Mouse (Mus musculus) spleen, adult 2 months (tissue): ENCODE results near the gene Cpt1b. TPM values are rescaled to one million over a fixed set of nuclear protein-coding genes. Genes with fewer than 3 reads are reported as not detected.

Experiments used
- DNase-seq, 2 experiments: peaks; one replicate each; pipeline versions ENCODE4 v3.0.0 to v3.0.0-alpha.2; 2012 to 2021; ENCODE audit warnings: low spot score in 2 of 2, low read depth in 1 of 2
- H3K27ac ChIP-seq: fragments of 200-500 bp; 2 replicates; pipeline ENCODE4 v1.5.1; 2012; ENCODE audit warnings: low read length, inconsistent platforms; ENCODE audit not compliant: insufficient read depth
- H3K27me3 ChIP-seq: fragments of 200-500 bp; 2 replicates; pipeline ENCODE4 v1.6.1; 2012; ENCODE audit warnings: mild to moderate bottlenecking, moderate library complexity, low read length, inconsistent platforms; ENCODE audit not compliant: control insufficient read depth, insufficient read depth
- H3K36me3 ChIP-seq: fragments of 200-500 bp; 2 replicates; pipeline ENCODE4 v1.6.1; 2012; ENCODE audit warnings: mild to moderate bottlenecking, low read length, inconsistent platforms; ENCODE audit not compliant: control insufficient read depth, insufficient read depth
- H3K4me1 ChIP-seq: fragments of 200-500 bp; 2 replicates; pipeline ENCODE4 v1.6.1; 2011; ENCODE audit warnings: inconsistent platforms; ENCODE audit not compliant: control insufficient read depth, insufficient read depth, insufficient read length
- H3K4me3 ChIP-seq: fragments of 200-500 bp; 2 replicates; pipeline ENCODE4 v1.5.1; 2011; ENCODE audit warnings: mild to moderate bottlenecking, inconsistent platforms; ENCODE audit not compliant: insufficient read depth, insufficient read length; ENCODE audit errors: extremely low read depth
- CTCF ChIP-seq: fragments of 200-500 bp; IDR thresholded peaks from 2 replicates; pipeline ENCODE4 v1.5.1; 2011; ENCODE audit warnings: mild to moderate bottlenecking, inconsistent platforms; ENCODE audit not compliant: insufficient read depth, insufficient read length, insufficient replicate concordance; ENCODE audit errors: extremely low read depth
- POLR2A ChIP-seq: fragments of 200-500 bp; IDR thresholded peaks from 2 replicates; pipeline ENCODE4 v1.6.1; 2011; ENCODE audit warnings: low read depth, low read length, inconsistent platforms
- WGBS: fragments of 180-500 bp; shearing (Covaris S2); methylation state at CpG from one replicate; pipeline ENCODE4 v1.1.7; 2018; 5-methylcytosine and 5-hydroxymethylcytosine counted together
- polyA plus RNA-seq: library from polyadenylated mRNA; depleted of rRNA; stranded (reverse); fragments of >200 nt; gene quantifications from 2 replicates; pipeline ENCODE4 v1.2.3, GENCODE M21; 2012

The Cpt1b gene
- polyA plus RNA-seq, 1 experiment, result 1.7 TPM

DNA sequence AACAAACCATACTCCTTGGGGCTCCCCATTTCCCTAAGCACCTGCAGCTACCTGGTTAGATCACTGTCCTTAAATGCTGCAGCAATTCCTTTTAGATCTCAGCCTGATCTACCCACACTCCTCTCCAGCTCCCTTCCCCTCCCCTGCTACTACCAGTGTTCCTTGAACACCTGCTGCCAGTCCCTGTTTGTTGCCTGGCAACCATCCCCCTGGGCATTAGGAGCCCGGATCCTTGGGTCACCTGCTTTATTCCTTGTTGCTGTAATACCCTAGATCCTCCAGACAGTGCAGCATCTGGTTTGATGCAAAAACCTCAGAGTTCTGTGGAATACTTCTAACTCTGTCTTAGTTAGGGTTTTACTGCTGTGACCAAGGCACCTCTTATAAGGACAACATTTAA, 39.4 kb upstream of the Cpt1b start:
- H3K36me3 ChIP-seq, result no peaks in the 10 kb centered on the region
- DNase-seq, result no peak
- 0 out of 2 replicates have a peak, but pooled peaks cover 1% of the 10 kb centered on the region for H3K27me3 ChIP-seq
- no peak overlapping the region for H3K4me3 ChIP-seq
- 33% methylated on average over 1 of the region's 1 CpGs for WGBS
- no peak overlapping the region for H3K27ac ChIP-seq
- TF ChIP-seq POLR2A (no peak), CTCF (no peak)
- no peaks in the 10 kb centered on the region for H3K4me1 ChIP-seq

DNA sequence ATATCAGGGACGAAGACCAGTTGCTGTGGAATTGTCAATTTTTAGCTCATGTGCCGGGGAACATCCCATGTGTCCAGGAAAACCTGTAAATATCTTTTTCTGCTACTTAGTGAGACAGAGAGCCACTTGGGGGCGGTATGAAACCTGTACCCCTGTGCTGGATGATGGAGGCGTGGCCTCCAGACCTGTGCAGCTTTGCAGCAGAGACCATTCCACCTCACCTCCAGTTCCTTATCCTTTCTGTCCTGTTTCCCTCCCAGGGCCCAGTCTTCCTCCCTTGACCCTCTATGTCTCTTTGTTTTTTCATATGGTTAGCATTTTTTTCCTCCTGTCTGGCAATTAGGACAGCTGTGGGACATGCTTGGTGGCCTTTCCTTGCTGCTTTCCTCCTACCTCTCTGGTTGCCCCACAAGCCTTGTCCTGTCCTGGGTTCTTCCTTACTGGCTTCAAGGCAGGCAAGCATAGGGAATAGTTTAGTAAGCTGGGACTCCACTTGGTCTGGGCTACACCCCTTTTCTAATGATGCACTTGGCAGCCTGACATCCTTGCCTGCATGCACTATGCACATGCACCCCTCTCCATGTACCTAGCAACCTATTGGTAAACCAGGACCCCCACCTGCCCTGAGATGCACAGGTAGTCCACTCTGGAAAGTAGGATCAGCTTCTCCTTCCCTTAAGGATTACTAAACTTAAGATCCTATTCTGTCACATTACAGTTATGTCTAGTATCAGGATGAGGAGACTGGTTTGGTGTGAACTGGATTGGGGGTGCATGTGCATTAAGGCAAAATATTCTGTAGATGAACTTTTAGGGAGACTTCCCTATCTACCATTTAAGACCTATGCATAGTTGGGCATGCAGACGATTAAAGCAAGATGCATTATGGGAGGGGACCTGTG, 37.9 kb upstream of the Cpt1b start:
- no peak for DNase-seq
- TF ChIP-seq CTCF, result no peak
- TF ChIP-seq POLR2A, result no peak
- 41% methylated on average over 5 of the region's 5 CpGs for WGBS
- peaks cover 5% of the 10 kb centered on the region; the same call in 1 of the 2 replicates for H3K4me1 ChIP-seq
- no peak overlapping the region for H3K27ac ChIP-seq
- H3K36me3 ChIP-seq, result no peaks in the 10 kb centered on the region
- H3K27me3 ChIP-seq, result 0 out of 2 replicates have a peak, but pooled peaks cover 1% of the 10 kb centered on the region
- no peak overlapping the region for H3K4me3 ChIP-seq

GRCm38 (mm10) chr15:89462176-89462575, 36.5 kb upstream of the Cpt1b start:
- TF ChIP-seq CTCF, result no peak
- TF ChIP-seq POLR2A, result no peak
- 80% methylated on average over 7 of the region's 7 CpGs for WGBS
- Histone ChIP-seq H3K4me3 (no peak overlapping the region), H3K27me3 (0 out of 2 replicates have a peak, but pooled peaks cover 1% of the 10 kb centered on the region), H3K36me3 (no peaks in the 10 kb centered on the region), H3K27ac (no peak overlapping the region), H3K4me1 (peaks cover 6% of the 10 kb centered on the region; the same call in 1 of the 2 replicates)
- DNase-seq, result no peak

GRCm38 (mm10) chr15:89461321-89461720, 35.7 kb upstream of the Cpt1b start:
- Histone ChIP-seq H3K27me3 (0 out of 2 replicates have a peak, but pooled peaks cover 1% of the 10 kb centered on the region), H3K4me1 (peaks cover 6% of the 10 kb centered on the region; the same call in 1 of the 2 replicates), H3K4me3 (no peak overlapping the region), H3K27ac (no peak overlapping the region), H3K36me3 (no peaks in the 10 kb centered on the region)
- DNase-seq, result no peak
- WGBS, result 85% methylated on average over 15 of the region's 15 CpGs
- TF ChIP-seq POLR2A (no peak), CTCF (no peak)

- no peak for DNase-seq
- Histone ChIP-seq H3K4me3 (no peak overlapping the region), H3K36me3 (no peaks in the 10 kb centered on the region), H3K4me1 (peaks cover 6% of the 10 kb centered on the region; the same call in 1 of the 2 replicates), H3K27me3 (0 out of 2 replicates have a peak, but pooled peaks cover 1% of the 10 kb centered on the region), H3K27ac (no peak overlapping the region)
- TF ChIP-seq CTCF, result no peak
- TF ChIP-seq POLR2A, result no peak
- WGBS, result 79% methylated on average over 10 of the region's 10 CpGs
Measured at GRCm38 (mm10) chr15:89460298-89460697, 34.6 kb upstream of the Cpt1b start.

DNA sequence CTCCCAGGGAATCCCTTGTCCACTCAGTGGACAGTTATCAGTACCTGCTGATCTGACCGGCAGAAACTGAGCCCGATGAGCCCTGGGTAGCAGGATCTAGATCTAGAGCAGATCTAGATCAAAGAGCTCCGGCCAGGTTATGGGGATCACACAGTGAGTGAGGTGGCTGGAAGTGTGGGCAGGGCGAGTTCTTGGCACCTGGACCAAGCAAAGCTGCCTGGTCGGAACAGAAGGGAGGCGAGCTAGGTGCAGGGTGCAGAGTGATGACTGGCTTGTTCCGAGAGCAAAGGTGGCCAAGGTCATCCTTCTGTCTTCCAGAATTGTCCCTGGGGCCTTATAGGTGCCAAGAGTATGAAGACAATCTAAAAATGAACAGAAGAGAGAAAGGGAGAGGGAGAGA, 34.2 kb upstream of the Cpt1b start:
- Histone ChIP-seq H3K27ac (no peak overlapping the region), H3K4me1 (peaks cover 6% of the 10 kb centered on the region; the same call in 1 of the 2 replicates), H3K4me3 (no peak overlapping the region), H3K27me3 (no peaks in the 10 kb centered on the region), H3K36me3 (no peaks in the 10 kb centered on the region)
- no peak for TF ChIP-seq POLR2A
- TF ChIP-seq CTCF, result no peak
- 81% methylated on average over 7 of the region's 7 CpGs for WGBS
- DNase-seq, result no peak

GRCm38 (mm10) chr15:89458942-89459341, 33.3 kb upstream of the Cpt1b start:
- Histone ChIP-seq H3K36me3 (no peaks in the 10 kb centered on the region), H3K4me3 (no peak overlapping the region; the same call in 1 of the 2 replicates), H3K27ac (no peak overlapping the region), H3K27me3 (peaks cover 3% of the 10 kb centered on the region), H3K4me1 (peaks cover 8% of the 10 kb centered on the region)
- DNase-seq, result no peak
- TF ChIP-seq POLR2A (no peak), CTCF (no peak)
- 8% methylated on average over 15 of the region's 15 CpGs for WGBS
